Mouse (Mus musculus) stomach, postnatal 0 days (tissue): ENCODE measurements around the gene Defb35.
"Not testable (repeated sequence)": the region's sequence is repeated elsewhere in the genome, so short reads cannot be mapped to it uniquely, and the experiment has no call there.

Source experiments
- CTCF ChIP-seq: IDR thresholded peaks from 2 replicates; pipeline ENCODE4 v1.5.1; 2016; ENCODE audit warnings: antibody characterized with exemption, low read depth, mild to moderate bottlenecking, moderate library complexity
- EP300 ChIP-seq: optimal IDR thresholded peaks from 2 replicates; pipeline ENCODE3; 2016; ENCODE audit warnings: antibody characterized with exemption

DNA sequence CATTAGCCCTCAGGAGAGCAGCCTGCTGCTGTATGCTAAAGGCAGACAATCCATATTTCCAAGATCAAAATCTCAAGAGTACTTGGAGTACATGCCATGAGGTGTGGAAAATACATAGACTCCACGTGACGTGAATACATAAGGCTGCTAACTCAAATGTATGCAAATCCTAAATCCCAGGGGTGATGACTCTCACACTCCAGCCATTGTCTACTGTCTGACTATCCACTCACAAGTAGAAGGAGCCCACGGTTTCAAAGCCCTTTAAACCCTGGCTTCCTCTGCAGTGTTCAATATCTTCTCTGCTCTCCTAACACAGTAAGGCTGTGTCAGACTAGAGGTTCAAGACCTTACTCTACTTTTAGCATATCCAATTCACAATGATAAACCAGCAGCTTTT lies 7.4 kb upstream of the Defb35 start:
- not testable (repeated sequence) for TF ChIP-seq CTCF, EP300
